Mouse (Mus musculus) thymus, adult 2 months (tissue): ENCODE data around the gene Gm10964. TPM values are rescaled to one million over a fixed set of nuclear protein-coding genes. Genes with fewer than 3 reads are reported as not detected.

Experiments
- DNase-seq: peaks from one replicate; pipeline ENCODE4 v3.0.0; 2021
- H3K27ac ChIP-seq: fragments of 200-500 bp; 2 replicates; pipeline ENCODE4 v1.5.1; 2012; ENCODE audit warnings: low read length, control low read depth; ENCODE audit not compliant: control insufficient read depth, insufficient read depth
- H3K27me3 ChIP-seq: fragments of 200-500 bp; 2 replicates; pipeline ENCODE4 v1.6.1; 2012; ENCODE audit warnings: mild to moderate bottlenecking, low read length, moderate library complexity, mixed read lengths; ENCODE audit not compliant: control insufficient read depth, insufficient read depth
- H3K36me3 ChIP-seq: fragments of 200-500 bp; 2 replicates; pipeline ENCODE4 v1.6.1; 2012; ENCODE audit warnings: mild to moderate bottlenecking, low read length, moderate library complexity; ENCODE audit not compliant: control insufficient read depth, insufficient read depth
- H3K4me1 ChIP-seq: fragments of 200-500 bp; replicated peaks from 2 replicates; pipeline ENCODE4 v1.6.1; 2012; ENCODE audit warnings: low read length; ENCODE audit not compliant: control insufficient read depth, insufficient read depth
- H3K4me3 ChIP-seq: fragments of 200-500 bp; 2 replicates; pipeline ENCODE4 v1.5.1; 2012; ENCODE audit warnings: mild to moderate bottlenecking, low read length, control low read depth, moderate library complexity; ENCODE audit not compliant: control insufficient read depth, insufficient read depth
- CTCF ChIP-seq: fragments of 200-500 bp; IDR thresholded peaks from 2 replicates; pipeline ENCODE4 v1.5.1; 2012; ENCODE audit warnings: mild to moderate bottlenecking, control low read depth, low read length, moderate library complexity, borderline replicate concordance; ENCODE audit not compliant: control insufficient read depth, poor library complexity, insufficient read depth; ENCODE audit errors: extremely low read depth
- POLR2A ChIP-seq: fragments of 200-500 bp; IDR thresholded peaks from 2 replicates; pipeline ENCODE4 v1.6.1; 2012; ENCODE audit warnings: mild to moderate bottlenecking, low read length, control low read depth, moderate library complexity; ENCODE audit not compliant: control insufficient read depth, poor library complexity, insufficient read depth; ENCODE audit errors: extremely low read depth
- WGBS: fragments of 180-500 bp; shearing (Covaris S2); methylation state at CpG from one replicate; pipeline ENCODE4 v1.1.7; 2018; 5-methylcytosine and 5-hydroxymethylcytosine counted together
- polyA plus RNA-seq: library from polyadenylated mRNA; depleted of rRNA; stranded (reverse); fragments of >200 nt; gene quantifications from 2 replicates; pipeline ENCODE4 v1.2.3, GENCODE M21; 2012; rRNA removed

Gene Gm10964
- polyA plus RNA-seq, 1 experiment, result not detected

GRCm38 (mm10) chr3:103792566-103792965 is 53.4 kb downstream of the Gm10964 start:
- peaks cover 11% of the 10 kb centered on the region for H3K4me1 ChIP-seq
- WGBS, result 86% methylated on average over 1 of the region's 1 CpGs
- DNase-seq, result no peak
- no peak overlapping the region for H3K27ac ChIP-seq
- no peaks in the 10 kb centered on the region for H3K36me3 ChIP-seq
- H3K27me3 ChIP-seq, result no peaks in the 10 kb centered on the region
- TF ChIP-seq CTCF (no peak), POLR2A (no peak)
- no peak overlapping the region for H3K4me3 ChIP-seq

Other genes starting within 250 kb of the Gm10964 start
- gene Syt6, start 164.1 kb upstream of the Gm10964 start, polyA plus RNA-seq, result 0.06 and 0.09 TPM in 2 replicates
- not detected in 2 replicates for gene Atg4a-ps, start 93.3 kb upstream of the Gm10964 start, polyA plus RNA-seq
- 4.2 and 6.1 TPM in 2 replicates for gene Olfml3, start 1.4 kb upstream of the Gm10964 start, polyA plus RNA-seq
- gene Hipk1, start 52.2 kb downstream of the Gm10964 start, polyA plus RNA-seq, result 172 and 231 TPM in 2 replicates
- gene Dclre1b, start 70.1 kb downstream of the Gm10964 start, polyA plus RNA-seq, result 38.1 and 44.3 TPM in 2 replicates
- 24.0 and 24.4 TPM in 2 replicates for gene Ap4b1, start 70.2 kb downstream of the Gm10964 start, polyA plus RNA-seq
- 1.2 and 2.7 TPM in 2 replicates for gene Gm43064, start 70.2 kb downstream of the Gm10964 start, polyA plus RNA-seq
- 0.37 and 0.84 TPM in 2 replicates for gene Bcl2l15, start 93.2 kb downstream of the Gm10964 start, polyA plus RNA-seq
- 60.4 and 68.3 TPM in 2 replicates for gene Ptpn22, start 120.4 kb downstream of the Gm10964 start, polyA plus RNA-seq
- 10.9 and 12.9 TPM in 2 replicates for gene Rsbn1, start 174.8 kb downstream of the Gm10964 start, polyA plus RNA-seq
- 16.9 and 20.7 TPM in 2 replicates for gene Phtf1, start 228.7 kb downstream of the Gm10964 start, polyA plus RNA-seq